Mouse (Mus musculus): ENCODE results near the gene Ifitm10. TPM values are rescaled to one million over a fixed set of nuclear protein-coding genes. Genes with fewer than 3 reads are reported as not detected.
"Not testable (repeated sequence)": the region's sequence is repeated elsewhere in the genome, so short reads cannot be mapped to it uniquely, and the experiment has no call there.

The Ifitm10 gene
- polyA plus RNA-seq, 1 experiment = 49.1 TPM

- no peaks in the 10 kb centered on the region for H3K4me1 ChIP-seq (ENCODE audit: control insufficient read depth, insufficient read depth, low read length)
- no peak for DNase-seq
- 92% methylated on average over 4 of the region's 4 CpGs for WGBS
- H3K4me3 ChIP-seq (replicated peaks; ENCODE audit: extremely low read depth, low read depth, low read length) = no peak overlapping the region
- TF ChIP-seq CTCF (IDR thresholded peaks at IDR 0.05; ENCODE audit: insufficient read depth, low read length) = no peak
- no peak for TF ChIP-seq POLR2A (IDR thresholded peaks at IDR 0.05; ENCODE audit: borderline replicate concordance, extremely low read depth, low read depth, low read length)
Observed at GRCm38 (mm10) chr7:142331281-142331680, 42.3 kb downstream of the Ifitm10 start.

- TF ChIP-seq POLR2A (IDR thresholded peaks at IDR 0.05; ENCODE audit: borderline replicate concordance, extremely low read depth, low read depth, low read length) (no peak), CTCF (IDR thresholded peaks at IDR 0.05; ENCODE audit: insufficient read depth, low read length) (no peak)
- Histone ChIP-seq H3K4me3 (replicated peaks; ENCODE audit: extremely low read depth, low read depth, low read length) (no peak overlapping the region), H3K4me1 (ENCODE audit: control insufficient read depth, insufficient read depth, low read length) (no peaks in the 10 kb centered on the region)
- no peak for DNase-seq
- WGBS = 60% methylated on average over 9 of the region's 9 CpGs
Observed at GRCm38 (mm10) chr7:142330271-142330724, 43.3 kb downstream of the Ifitm10 start.

DNA sequence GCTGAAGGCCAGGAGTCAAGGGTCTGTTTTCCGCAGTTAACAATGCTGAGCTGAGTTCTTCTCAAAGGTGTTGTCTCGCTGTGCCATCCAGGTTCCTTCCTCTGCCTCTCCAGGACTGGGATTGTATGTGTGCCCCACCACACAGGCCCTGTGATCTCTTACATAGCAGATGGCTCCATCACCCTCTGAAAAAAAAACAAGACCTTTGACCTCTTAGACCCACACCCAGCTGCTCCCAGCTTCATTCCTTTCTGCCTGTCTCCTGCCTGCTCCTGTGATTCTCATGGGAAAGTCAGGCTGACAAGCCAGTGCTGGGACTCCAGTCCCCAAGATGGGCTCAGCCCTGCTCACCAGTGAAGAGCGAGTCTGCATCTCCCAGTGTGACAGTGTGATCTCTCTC is 45.0 kb downstream of the Ifitm10 start:
- Histone ChIP-seq H3K4me3 (replicated peaks; ENCODE audit: extremely low read depth, low read depth, low read length) (no peak overlapping the region), H3K4me1 (ENCODE audit: control insufficient read depth, insufficient read depth, low read length) (no peaks in the 10 kb centered on the region)
- DNase-seq = no peak
- TF ChIP-seq CTCF (IDR thresholded peaks at IDR 0.05; ENCODE audit: insufficient read depth, low read length) = no peak
- TF ChIP-seq POLR2A (IDR thresholded peaks at IDR 0.05; ENCODE audit: borderline replicate concordance, extremely low read depth, low read depth, low read length) = no peak
- 67% methylated on average over 3 of the region's 3 CpGs for WGBS

GRCm38 (mm10) chr7:142326714-142327445 is 46.7 kb downstream of the Ifitm10 start:
- WGBS = 41% methylated on average over 9 of the region's 9 CpGs
- no peak for DNase-seq
- no peaks in the 10 kb centered on the region for H3K4me1 ChIP-seq (ENCODE audit: control insufficient read depth, insufficient read depth, low read length)

DNA sequence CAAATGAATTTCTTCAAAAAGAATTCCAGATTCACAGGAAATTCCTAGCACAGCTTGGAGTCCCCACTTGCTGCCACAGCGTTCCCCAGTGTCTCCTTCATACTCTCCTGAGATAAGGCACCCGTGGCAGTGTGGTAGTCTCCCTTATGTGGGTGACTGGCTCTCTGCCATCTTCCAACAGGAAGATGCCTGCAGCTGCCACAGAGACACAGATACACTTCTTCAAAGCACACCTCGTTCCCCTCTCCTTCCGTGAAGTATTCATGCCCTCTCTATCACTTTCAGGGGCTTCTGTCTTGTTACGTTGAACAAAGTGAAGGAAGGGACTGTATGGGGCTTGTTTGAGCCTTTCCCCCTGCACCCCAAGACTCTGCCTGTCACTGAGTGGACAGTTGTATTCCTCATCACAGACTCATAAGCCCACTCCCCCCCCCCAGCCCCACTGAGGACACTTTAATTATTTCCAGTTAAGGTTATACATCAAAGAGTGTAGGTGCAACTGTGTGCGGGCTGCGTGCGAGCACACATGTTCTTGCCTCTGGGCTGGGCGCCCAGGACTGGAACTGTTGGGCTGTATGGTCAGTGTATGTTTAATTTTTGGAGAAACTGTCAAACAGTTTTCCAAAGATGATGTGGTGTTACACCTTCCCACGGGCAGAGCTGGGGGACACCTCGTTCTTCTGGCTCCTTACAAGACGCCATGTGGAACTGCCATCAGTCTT is 50.0 kb downstream of the Ifitm10 start:
- TF ChIP-seq POLR2A (IDR thresholded peaks at IDR 0.05; ENCODE audit: borderline replicate concordance, extremely low read depth, low read depth, low read length) (no peak), CTCF (IDR thresholded peaks at IDR 0.05; ENCODE audit: insufficient read depth, low read length) (no peak)
- 75% methylated on average over 12 of the region's 12 CpGs for WGBS
- Histone ChIP-seq H3K4me1 (ENCODE audit: control insufficient read depth, insufficient read depth, low read length) (no peaks in the 10 kb centered on the region), H3K4me3 (replicated peaks; ENCODE audit: extremely low read depth, low read depth, low read length) (no peak overlapping the region)
- no peak for DNase-seq

More at GRCm38 (mm10) chr7:142326714-142327445, 46.7 kb downstream of the Ifitm10 start:
- H3K4me3 ChIP-seq (replicated peaks; ENCODE audit: extremely low read depth, low read depth, low read length) = no peak overlapping the region
- TF ChIP-seq CTCF (IDR thresholded peaks at IDR 0.05; ENCODE audit: insufficient read depth, low read length) (no peak), POLR2A (IDR thresholded peaks at IDR 0.05; ENCODE audit: borderline replicate concordance, extremely low read depth, low read depth, low read length) (no peak)

DNA sequence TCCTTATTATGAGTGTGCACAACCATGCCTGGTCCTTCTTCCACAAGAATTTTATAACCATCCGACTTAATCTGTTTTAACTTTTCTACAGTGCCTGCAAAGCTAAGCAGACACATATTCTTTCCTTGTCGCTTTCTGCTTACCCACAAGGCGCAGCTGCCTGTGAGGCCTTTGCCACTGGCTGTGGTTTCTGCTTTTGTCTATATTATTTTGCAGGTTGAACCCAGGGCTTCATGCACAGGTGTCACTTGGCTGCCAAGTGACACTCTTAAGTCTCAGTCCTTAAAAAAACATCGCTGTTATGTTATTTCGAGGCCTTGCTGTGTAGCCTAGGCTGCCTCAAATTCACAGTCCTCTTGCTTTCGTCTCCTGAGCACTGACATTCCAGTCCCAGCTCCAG is 50.9 kb downstream of the Ifitm10 start:
- WGBS = 86% methylated on average over 6 of the region's 6 CpGs
- Histone ChIP-seq H3K4me3 (replicated peaks; ENCODE audit: extremely low read depth, low read depth, low read length) (no peak overlapping the region), H3K4me1 (ENCODE audit: control insufficient read depth, insufficient read depth, low read length) (no peaks in the 10 kb centered on the region)
- TF ChIP-seq CTCF (IDR thresholded peaks at IDR 0.05; ENCODE audit: insufficient read depth, low read length) = no peak
- TF ChIP-seq POLR2A (IDR thresholded peaks at IDR 0.05; ENCODE audit: borderline replicate concordance, extremely low read depth, low read depth, low read length) = no peak
- no peak for DNase-seq

DNA sequence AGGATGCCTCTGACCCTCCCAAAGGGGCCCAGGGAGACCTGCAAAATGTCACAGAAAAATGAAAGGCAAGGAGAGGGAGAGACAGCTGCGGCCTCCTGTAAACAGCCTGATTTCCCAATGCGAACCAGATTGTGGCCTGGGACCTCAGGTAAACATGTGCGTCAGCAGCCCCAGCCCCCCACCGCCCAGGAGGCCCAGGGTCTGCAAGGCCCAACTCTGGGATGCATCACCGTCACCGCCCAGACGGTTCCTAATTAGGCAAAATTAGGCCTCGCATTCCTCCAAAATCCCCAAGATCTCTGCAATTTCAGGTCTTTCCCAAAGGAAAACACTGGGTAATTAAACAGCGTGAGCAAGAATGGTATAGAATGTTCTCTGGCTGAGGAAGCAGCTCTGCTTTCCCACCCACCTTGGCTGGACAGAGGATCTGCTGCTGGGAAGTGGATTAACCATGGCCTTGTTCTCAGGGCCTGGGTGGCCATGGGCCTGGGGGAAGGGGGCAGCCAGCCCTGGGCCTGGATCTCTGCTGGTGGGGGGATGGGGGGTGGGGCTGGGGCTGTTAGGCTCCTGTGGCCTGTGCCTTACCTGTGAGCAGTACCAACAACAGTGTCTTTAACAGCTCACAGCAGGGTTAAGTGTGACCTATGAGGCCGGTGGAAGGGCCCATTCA is 51.8 kb downstream of the Ifitm10 start:
- WGBS = 86% methylated on average over 7 of the region's 10 CpGs
- DNase-seq; H3K4me3 ChIP-seq (replicated peaks; ENCODE audit: extremely low read depth, low read depth, low read length); H3K4me1 ChIP-seq (ENCODE audit: control insufficient read depth, insufficient read depth, low read length): not testable (repeated sequence)

GRCm38 (mm10) chr7:142320906-142321305 is 52.6 kb downstream of the Ifitm10 start:
- no peak overlapping the region for H3K4me3 ChIP-seq (replicated peaks; ENCODE audit: extremely low read depth, low read depth, low read length)
- no peaks in the 10 kb centered on the region for H3K4me1 ChIP-seq (ENCODE audit: control insufficient read depth, insufficient read depth, low read length)
- 39% methylated on average over 2 of the region's 2 CpGs for WGBS
- TF ChIP-seq CTCF (IDR thresholded peaks at IDR 0.05; ENCODE audit: insufficient read depth, low read length) (no peak), POLR2A (IDR thresholded peaks at IDR 0.05; ENCODE audit: borderline replicate concordance, extremely low read depth, low read depth, low read length) (no peak)
- no peak for DNase-seq

DNA sequence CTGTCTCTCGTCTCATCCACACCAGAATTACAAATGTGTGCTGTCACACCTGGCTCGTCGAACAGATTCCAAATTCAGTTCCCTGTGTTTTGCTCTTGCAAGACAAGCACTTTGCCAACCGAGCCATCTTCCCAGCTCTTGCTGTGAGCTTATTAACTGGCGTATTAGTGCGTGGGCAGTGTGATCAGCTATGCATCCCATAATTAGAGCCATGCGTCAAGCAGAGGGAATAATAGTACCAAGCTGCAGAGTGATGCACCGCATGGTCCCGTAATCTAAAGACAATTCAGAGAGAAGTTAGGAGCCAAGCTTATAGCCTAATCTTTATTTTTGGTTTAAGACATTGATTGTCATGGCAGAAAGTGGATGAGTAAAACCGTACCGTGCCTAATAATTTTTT is 54.4 kb downstream of the Ifitm10 start:
- 89% methylated on average over 11 of the region's 11 CpGs for WGBS
- no peak for DNase-seq
- TF ChIP-seq CTCF (IDR thresholded peaks at IDR 0.05; ENCODE audit: insufficient read depth, low read length) (no peak), POLR2A (IDR thresholded peaks at IDR 0.05; ENCODE audit: borderline replicate concordance, extremely low read depth, low read depth, low read length) (no peak)
- Histone ChIP-seq H3K4me3 (replicated peaks; ENCODE audit: extremely low read depth, low read depth, low read length) (no peak overlapping the region), H3K4me1 (ENCODE audit: control insufficient read depth, insufficient read depth, low read length) (no peaks in the 10 kb centered on the region)

Data from lung, adult 2 months (tissue).